26 mouse cellular contexts compared by ENCODE assay signal in genomic region chr8:35156272-35156671, GRCm38 (mm10).
DNase-seq lines count a peak whose midpoint lies in the region; ATAC-seq lines count a peak whose summit lies in the region.
"Had no signal": no experiment of that assay in that cellular context is flagged by ENCODE, and none has a peak within 500 bp of the region (broad histone marks: within the 10 kb centered on the region; RNA-seq: fewer than 3 reads in every experiment).

No protein-coding gene starts in this region.

- H3K9me3 ChIP-seq in hindbrain, embryonic 10.5 days: no peaks in the 10 kb centered on the region
- no peaks in the 10 kb centered on the region for H3K9me3 ChIP-seq in hindbrain, embryonic 14.5 days (ENCODE audit: control insufficient read depth, low read length)
- H3K9me3 ChIP-seq in midbrain, embryonic 10.5 days (replicated peaks): no peaks in the 10 kb centered on the region
- no peaks in the 10 kb centered on the region for H3K9me3 ChIP-seq in midbrain, embryonic 13.5 days
- H3K9me3 ChIP-seq in embryonic facial prominence, embryonic 11.5 days (replicated peaks; ENCODE audit: control insufficient read depth, low read length): no peaks in the 10 kb centered on the region
- H3K9me3 ChIP-seq: forebrain, embryonic 10.5 days; forebrain, embryonic 13.5 days; heart, embryonic 10.5 days; heart, embryonic 13.5 days; hindbrain, embryonic 13.5 days had no signal

- H3K27me3 ChIP-seq in hindbrain, embryonic 10.5 days (ENCODE audit: insufficient read depth, poor library complexity, severe bottlenecking): peaks cover 17% of the 10 kb centered on the region; the same call in 1 of the 2 replicates
- no peaks in the 10 kb centered on the region for H3K27me3 ChIP-seq in hindbrain, embryonic 14.5 days (ENCODE audit: control insufficient read depth, insufficient read depth, low read length)
- H3K27me3 ChIP-seq in midbrain, embryonic 10.5 days (ENCODE audit: low read depth, poor library complexity, severe bottlenecking): peaks cover 19% of the 10 kb centered on the region
- H3K27me3 ChIP-seq in midbrain, embryonic 13.5 days: peaks cover 5% of the 10 kb centered on the region; the same call in 1 of the 2 replicates
- H3K27me3 ChIP-seq in embryonic facial prominence, embryonic 11.5 days (ENCODE audit: control insufficient read depth, insufficient read depth, low read length): no peaks in the 10 kb centered on the region
- H3K27me3 ChIP-seq: forebrain, embryonic 13.5 days; heart, embryonic 13.5 days; hindbrain, embryonic 13.5 days; Patski had no signal

- ATAC-seq in hindbrain, embryonic 14.5 days (ENCODE audit: low FRiP score): no peak
- no peak for ATAC-seq in midbrain, embryonic 13.5 days
- no peak for ATAC-seq in embryonic facial prominence, embryonic 11.5 days (replicated peaks; ENCODE audit: insufficient number of reproducible peaks, low FRiP score, low TSS enrichment, low read depth)
- ATAC-seq: forebrain, embryonic 13.5 days; forebrain, embryonic 16.5 days; intestine, postnatal 0 days; Patski had no signal

- H3K9ac ChIP-seq in hindbrain, embryonic 14.5 days: no peak overlapping the region
- H3K9ac ChIP-seq in midbrain, embryonic 13.5 days (replicated peaks): no peak overlapping the region
- no peak overlapping the region for H3K9ac ChIP-seq in embryonic facial prominence, embryonic 11.5 days (replicated peaks; ENCODE audit: low read length)
- H3K9ac ChIP-seq: forebrain, embryonic 13.5 days; heart, embryonic 13.5 days; hindbrain, embryonic 13.5 days had no signal

- H3K36me3 ChIP-seq in hindbrain, embryonic 10.5 days: no peaks in the 10 kb centered on the region
- H3K36me3 ChIP-seq in hindbrain, embryonic 14.5 days (replicated peaks; ENCODE audit: control insufficient read depth, insufficient read depth): no peaks in the 10 kb centered on the region
- no peaks in the 10 kb centered on the region for H3K36me3 ChIP-seq in midbrain, embryonic 10.5 days
- H3K36me3 ChIP-seq in midbrain, embryonic 13.5 days: no peaks in the 10 kb centered on the region
- no peaks in the 10 kb centered on the region for H3K36me3 ChIP-seq in embryonic facial prominence, embryonic 11.5 days (replicated peaks; ENCODE audit: control insufficient read depth, insufficient read depth, low read depth, low read length)
- H3K36me3 ChIP-seq: forebrain, embryonic 10.5 days; heart, embryonic 10.5 days; heart, embryonic 13.5 days; hindbrain, embryonic 13.5 days had no signal

- H3K27ac ChIP-seq in hindbrain, embryonic 10.5 days: no peak overlapping the region
- H3K27ac ChIP-seq in hindbrain, embryonic 14.5 days: no peak overlapping the region
- no peak overlapping the region for H3K27ac ChIP-seq in midbrain, embryonic 10.5 days (replicated peaks)
- H3K27ac ChIP-seq in midbrain, embryonic 13.5 days: no peak overlapping the region
- no peak overlapping the region for H3K27ac ChIP-seq in embryonic facial prominence, embryonic 11.5 days (replicated peaks; ENCODE audit: low read depth, low read length)
- H3K27ac ChIP-seq: forebrain, embryonic 10.5 days; forebrain, embryonic 13.5 days; heart, adult 2 months; heart, embryonic 10.5 days; heart, embryonic 13.5 days; hindbrain, embryonic 13.5 days had no signal

- peaks cover 32% of the 10 kb centered on the region for H3K4me1 ChIP-seq in hindbrain, embryonic 10.5 days (replicated peaks)
- H3K4me1 ChIP-seq in hindbrain, embryonic 14.5 days (replicated peaks; ENCODE audit: control insufficient read depth, insufficient read depth, low read length): peaks cover 4% of the 10 kb centered on the region; the same call in 1 of the 2 replicates
- H3K4me1 ChIP-seq in midbrain, embryonic 10.5 days: peaks cover 33% of the 10 kb centered on the region
- H3K4me1 ChIP-seq in midbrain, embryonic 13.5 days (replicated peaks): peaks cover 12% of the 10 kb centered on the region
- no peaks in the 10 kb centered on the region for H3K4me1 ChIP-seq in embryonic facial prominence, embryonic 11.5 days (ENCODE audit: control insufficient read depth, insufficient read depth, low read length)
- H3K4me1 ChIP-seq: heart, embryonic 13.5 days; hindbrain, embryonic 13.5 days had no signal

- DNase-seq in hindbrain, embryonic 10.5 days (ENCODE audit: low spot score): peak; percentile 58
- no peak for DNase-seq in hindbrain, embryonic 14.5 days (ENCODE audit: low spot score)
- DNase-seq in midbrain, embryonic 10.5 days (ENCODE audit: low spot score): peak; percentile 67
- DNase-seq in embryo, embryonic 11 days: peak; percentile 44
- peak; percentile 25 for DNase-seq in embryonic facial prominence, embryonic 11.5 days (ENCODE audit: low spot score)
- DNase-seq in urinary bladder, postnatal 25 days (ENCODE audit: low spot score): no peak
- DNase-seq in Muller cell, postnatal 12 days (ENCODE audit: inconsistent ontology term): no peak
- DNase-seq: adrenal gland, adult 8-10 months; adrenal gland, postnatal 36 days; cerebellum, adult 18-20 months; cerebellum, adult 9-10 months; cerebellum, postnatal 14 days; gastrocnemius, postnatal 10 days; gastrocnemius, postnatal 36 days; heart, adult 2 months; heart, postnatal 14 days; heart, postnatal 4 days had no signal

- H3K4me3 ChIP-seq in hindbrain, embryonic 10.5 days: no peak overlapping the region
- no peak overlapping the region for H3K4me3 ChIP-seq in hindbrain, embryonic 14.5 days (replicated peaks; ENCODE audit: low read length)
- H3K4me3 ChIP-seq in midbrain, embryonic 10.5 days: no peak overlapping the region
- H3K4me3 ChIP-seq in midbrain, embryonic 13.5 days (replicated peaks): no peak overlapping the region
- H3K4me3 ChIP-seq in embryonic facial prominence, embryonic 11.5 days (ENCODE audit: low read depth, low read length): no peak overlapping the region
- H3K4me3 ChIP-seq: forebrain, embryonic 10.5 days; forebrain, embryonic 13.5 days; heart, adult 2 months; heart, embryonic 10.5 days; heart, embryonic 13.5 days; hindbrain, embryonic 13.5 days had no signal

- 11% methylated on average over 5 of the region's 5 CpGs for WGBS in hindbrain, embryonic 10.5 days
- 18% methylated on average over 5 of the region's 5 CpGs for WGBS in hindbrain, embryonic 14.5 days
- WGBS in midbrain, embryonic 10.5 days: 20% methylated on average over 5 of the region's 5 CpGs
- 15% methylated on average over 5 of the region's 5 CpGs for WGBS in midbrain, embryonic 13.5 days
- WGBS in embryonic facial prominence, embryonic 11.5 days: 17% methylated on average over 5 of the region's 5 CpGs

- H3K4me2 ChIP-seq in hindbrain, embryonic 14.5 days (replicated peaks): no peak overlapping the region
- no peak overlapping the region for H3K4me2 ChIP-seq in midbrain, embryonic 13.5 days (replicated peaks)
- no peak overlapping the region for H3K4me2 ChIP-seq in embryonic facial prominence, embryonic 11.5 days (ENCODE audit: low read depth, low read length)
- H3K4me2 ChIP-seq: forebrain, embryonic 13.5 days; heart, embryonic 13.5 days; hindbrain, embryonic 13.5 days had no signal

Comparison
In these comparisons a context has a peak if more than half of its experiments do, and no peak if none do; other contexts are left out.
1. DNase-seq: peak in hindbrain, embryonic 10.5 days (single experiment), midbrain, embryonic 10.5 days (single experiment), embryo, embryonic 11 days (single experiment) and embryonic facial prominence, embryonic 11.5 days (single experiment); none in hindbrain, embryonic 14.5 days (single experiment), urinary bladder, postnatal 25 days (single experiment) and Muller cell, postnatal 12 days (single experiment).